Mouse (Mus musculus): ENCODE data around the gene Bmp2k. TPM values are rescaled to one million over a fixed set of nuclear protein-coding genes. Genes with fewer than 3 reads are reported as not detected.

The Bmp2k gene
- 10.8 and 11.2 TPM in 2 replicates for polyA plus RNA-seq (2016; fragmentation: Nextera tagmentation; extraction: Ambion mirVana)

GRCm38 (mm10) chr5:96997310-96997801, at the start of gene Bmp2k:
Gene Bmp2k (plus strand): TSS chr5:96997689.
- Histone ChIP-seq H3K9me3 (no peaks in the 10 kb centered on the region), H3K36me3 (no peaks in the 10 kb centered on the region), H3K4me2 (replicated peaks) (peak within 1 kb of the TSS; percentile 86), H3K27ac (peak within 1 kb of the TSS; percentile 86), H3K9ac (peak within 1 kb of the TSS; percentile 83), H3K4me1 (peaks cover 6% of the 10 kb centered on the region), H3K27me3 (replicated peaks) (no peaks in the 10 kb centered on the region), H3K4me3 (peak within 1 kb of the TSS; percentile 90)
- ATAC-seq (ENCODE audit: low FRiP score, low read depth): peak; percentile 97
- under 1% methylated on average over 50 of the region's 78 CpGs for WGBS

DNA sequence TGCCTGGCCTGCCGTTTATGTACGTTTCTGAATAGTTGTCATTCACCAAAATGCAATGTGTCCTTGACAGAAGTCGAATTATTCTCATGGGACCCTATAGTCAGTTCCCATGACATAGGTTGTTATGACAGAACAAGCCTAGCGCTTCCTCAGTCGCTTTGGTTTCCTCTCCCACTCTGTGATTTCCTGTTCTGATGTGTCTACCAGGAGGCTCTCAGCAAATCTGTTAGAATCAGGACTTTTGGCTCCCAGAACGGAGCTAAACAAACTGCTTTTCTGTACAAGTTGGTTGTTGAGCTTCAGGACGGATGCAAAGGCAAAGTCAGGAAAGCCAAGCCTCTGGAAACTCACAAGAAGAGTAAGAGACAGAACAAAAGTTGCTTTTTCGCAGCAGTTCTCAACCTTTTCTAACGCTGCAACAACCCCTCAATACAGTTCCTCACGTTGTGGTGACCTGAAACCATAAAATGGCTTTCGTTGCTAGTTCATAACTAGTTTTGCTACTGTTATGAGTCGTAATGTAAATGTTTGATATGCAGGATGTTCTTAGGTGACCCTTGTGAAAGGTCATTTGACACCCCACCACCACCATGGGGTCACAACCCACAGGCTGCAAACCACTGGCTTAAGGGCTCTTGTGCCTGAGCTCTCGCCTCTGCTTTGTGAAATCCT, 48.5 kb upstream of the Bmp2k start:
- Histone ChIP-seq H3K4me1 (no peaks in the 10 kb centered on the region), H3K27me3 (replicated peaks) (no peaks in the 10 kb centered on the region), H3K36me3 (no peaks in the 10 kb centered on the region), H3K4me3 (no peak overlapping the region), H3K27ac (no peak overlapping the region), H3K4me2 (replicated peaks) (no peak overlapping the region), H3K9ac (no peak overlapping the region), H3K9me3 (no peaks in the 10 kb centered on the region)
- no peak for ATAC-seq (ENCODE audit: low FRiP score, low read depth)
- 89% methylated on average over 13 of the region's 13 CpGs for WGBS

DNA sequence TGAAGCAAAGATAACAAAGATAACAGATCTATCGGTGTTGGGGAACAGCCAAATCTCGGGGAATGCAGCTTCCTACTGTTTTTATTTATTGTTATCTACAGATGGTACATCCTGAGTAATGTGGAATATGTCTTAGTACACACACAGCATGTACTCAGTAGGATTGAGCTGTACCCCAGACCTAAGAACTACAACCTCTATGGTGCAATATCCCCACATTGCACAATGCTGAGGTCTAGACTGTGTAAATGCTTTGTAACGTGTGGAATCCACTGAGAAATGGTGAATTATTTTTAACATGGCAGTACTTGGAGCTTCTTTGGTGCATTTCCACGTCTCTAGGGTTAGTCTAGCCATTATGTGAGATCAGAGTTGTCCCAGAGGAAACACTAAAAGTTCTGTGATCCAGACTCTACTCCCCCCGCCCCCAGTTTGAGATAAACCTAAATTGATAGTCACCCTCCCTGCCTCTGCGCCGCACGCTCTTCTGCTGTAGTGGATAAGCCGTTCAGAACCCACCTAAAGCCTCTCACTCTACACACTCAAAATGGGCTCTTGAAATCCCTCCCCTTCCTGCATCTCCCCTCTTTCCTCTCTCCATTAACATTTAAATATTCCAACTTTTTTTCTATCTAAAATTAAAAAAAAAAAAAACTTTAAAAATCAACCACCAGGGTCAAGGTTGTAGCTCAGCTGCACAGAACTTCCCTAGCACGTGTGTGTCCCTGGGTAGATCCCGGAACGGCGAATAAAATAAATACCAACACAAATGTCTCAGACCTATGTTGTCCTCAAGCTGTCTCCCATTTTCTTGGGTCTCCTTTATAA, 47.4 kb upstream of the Bmp2k start:
- Histone ChIP-seq H3K4me3 (no peak overlapping the region), H3K27me3 (replicated peaks) (no peaks in the 10 kb centered on the region), H3K9me3 (no peaks in the 10 kb centered on the region), H3K9ac (no peak overlapping the region), H3K4me1 (no peaks in the 10 kb centered on the region), H3K4me2 (replicated peaks) (no peak overlapping the region), H3K27ac (no peak overlapping the region), H3K36me3 (no peaks in the 10 kb centered on the region)
- WGBS: 89% methylated on average over 13 of the region's 13 CpGs
- no peak for ATAC-seq (ENCODE audit: low FRiP score, low read depth)

- 77% methylated on average over 10 of the region's 10 CpGs for WGBS
Measured at GRCm38 (mm10) chr5:96950667-96951492, 46.6 kb upstream of the Bmp2k start.

DNA sequence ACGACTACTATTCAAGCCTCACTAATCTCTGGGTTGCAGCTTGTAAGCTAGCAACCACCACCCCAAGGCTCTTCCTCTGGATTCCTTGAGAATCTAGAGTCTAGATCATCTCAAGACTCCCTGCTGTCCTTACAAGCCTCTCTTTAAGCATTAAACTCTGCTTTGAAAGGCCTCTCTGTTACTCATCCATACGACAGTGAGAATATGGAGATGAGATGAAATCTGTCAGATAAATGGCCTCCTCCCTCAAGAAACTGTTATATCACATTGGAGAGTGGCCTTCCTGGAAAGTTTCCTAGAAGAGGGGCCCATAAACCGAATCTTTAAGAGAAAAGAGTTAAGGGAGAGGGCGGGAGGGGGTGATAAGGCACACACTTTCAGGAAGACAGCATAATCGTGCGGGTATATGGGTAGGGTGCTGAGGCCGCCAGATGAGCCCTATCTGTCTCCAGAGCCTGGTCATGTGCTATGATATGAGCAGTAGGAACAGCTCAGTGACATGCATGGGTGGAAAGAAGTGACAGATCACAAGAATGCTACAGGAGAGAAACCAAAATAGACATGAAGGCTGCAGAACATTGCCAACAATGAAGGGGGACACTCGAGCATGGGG, 45.9 kb upstream of the Bmp2k start:
- 86% methylated on average over 8 of the region's 8 CpGs for WGBS
- Histone ChIP-seq H3K27me3 (replicated peaks) (no peaks in the 10 kb centered on the region), H3K9ac (no peak overlapping the region), H3K4me1 (no peaks in the 10 kb centered on the region), H3K4me3 (no peak overlapping the region), H3K36me3 (no peaks in the 10 kb centered on the region), H3K4me2 (replicated peaks) (no peak overlapping the region), H3K9me3 (no peaks in the 10 kb centered on the region), H3K27ac (no peak overlapping the region)
- no peak for ATAC-seq (ENCODE audit: low FRiP score, low read depth)

More at GRCm38 (mm10) chr5:96950667-96951492, 46.6 kb upstream of the Bmp2k start:
- Histone ChIP-seq H3K4me3 (no peak overlapping the region), H3K36me3 (no peaks in the 10 kb centered on the region), H3K4me1 (no peaks in the 10 kb centered on the region), H3K9ac (no peak overlapping the region), H3K9me3 (no peaks in the 10 kb centered on the region), H3K27ac (no peak overlapping the region), H3K4me2 (replicated peaks) (no peak overlapping the region), H3K27me3 (replicated peaks) (no peaks in the 10 kb centered on the region)
- ATAC-seq (ENCODE audit: low FRiP score, low read depth): no peak

- no peaks in the 10 kb centered on the region for H3K36me3 ChIP-seq
- H3K27ac ChIP-seq: no peak overlapping the region
- no peak overlapping the region for H3K4me3 ChIP-seq
- ATAC-seq (ENCODE audit: low FRiP score, low read depth): no peak
- WGBS: 61% methylated on average over 11 of the region's 11 CpGs
- no peaks in the 10 kb centered on the region for H3K4me1 ChIP-seq
- H3K4me2 ChIP-seq (replicated peaks): no peak overlapping the region
- no peaks in the 10 kb centered on the region for H3K9me3 ChIP-seq
- H3K27me3 ChIP-seq (replicated peaks): no peaks in the 10 kb centered on the region
- H3K9ac ChIP-seq: no peak overlapping the region
Measured at GRCm38 (mm10) chr5:96954040-96954439, 43.4 kb upstream of the Bmp2k start.

GRCm38 (mm10) chr5:96954466-96955027, 42.9 kb upstream of the Bmp2k start:
- no peak overlapping the region for H3K27ac ChIP-seq
- H3K9me3 ChIP-seq: no peaks in the 10 kb centered on the region
- ATAC-seq (ENCODE audit: low FRiP score, low read depth): no peak
- H3K27me3 ChIP-seq (replicated peaks): no peaks in the 10 kb centered on the region
- no peak overlapping the region for H3K4me2 ChIP-seq (replicated peaks)
- no peaks in the 10 kb centered on the region for H3K36me3 ChIP-seq
- H3K9ac ChIP-seq: no peak overlapping the region
- WGBS: 85% methylated on average over 10 of the region's 10 CpGs
- no peaks in the 10 kb centered on the region for H3K4me1 ChIP-seq
- H3K4me3 ChIP-seq: no peak overlapping the region

DNA sequence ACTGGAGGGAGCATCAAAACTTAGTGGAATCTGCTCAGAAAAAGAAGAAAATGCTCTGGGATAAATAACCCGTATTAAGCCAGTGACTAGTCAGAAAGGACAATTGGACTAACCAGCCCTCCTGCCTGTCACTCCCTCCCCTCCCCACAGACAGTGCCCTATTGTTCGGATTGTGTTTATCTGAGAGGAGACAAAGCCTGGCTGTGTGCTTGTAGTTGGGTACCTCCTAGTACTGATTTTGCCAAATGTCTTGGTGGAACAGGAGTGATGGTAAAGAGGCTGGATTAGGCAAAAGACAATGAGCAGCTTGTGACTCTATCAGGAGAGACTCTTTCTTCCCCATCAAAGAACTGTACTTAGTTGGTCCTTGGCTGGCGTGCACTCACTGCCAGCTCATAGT, 40.6 kb upstream of the Bmp2k start:
- ATAC-seq (ENCODE audit: low FRiP score, low read depth): no peak
- Histone ChIP-seq H3K27ac (no peak overlapping the region), H3K4me1 (no peaks in the 10 kb centered on the region), H3K4me2 (replicated peaks) (no peak overlapping the region), H3K4me3 (no peak overlapping the region), H3K9ac (no peak overlapping the region), H3K36me3 (no peaks in the 10 kb centered on the region), H3K9me3 (no peaks in the 10 kb centered on the region), H3K27me3 (replicated peaks) (no peaks in the 10 kb centered on the region)
- 39% methylated on average over 3 of the region's 3 CpGs for WGBS

DNA sequence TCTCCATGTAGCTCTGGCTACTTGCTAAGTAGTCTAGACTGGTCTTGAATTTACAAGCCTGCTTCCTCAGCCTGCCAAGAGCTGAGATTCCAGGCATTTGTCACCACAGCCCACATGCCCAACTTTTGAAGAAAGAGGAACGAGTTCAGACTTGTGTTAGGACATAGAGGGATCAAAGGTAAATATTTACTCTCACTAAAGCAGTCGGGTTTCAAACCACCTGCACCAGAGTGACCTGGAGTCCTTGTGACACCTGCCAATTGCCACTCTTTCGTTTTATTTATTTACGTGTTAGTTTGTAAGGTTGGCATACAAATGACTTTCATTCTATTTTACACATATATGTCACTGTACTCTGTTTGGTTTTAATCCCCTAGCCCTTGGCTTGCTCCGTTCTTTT, 36.4 kb upstream of the Bmp2k start:
- Histone ChIP-seq H3K36me3 (no peaks in the 10 kb centered on the region), H3K4me2 (replicated peaks) (no peak overlapping the region), H3K4me1 (no peaks in the 10 kb centered on the region), H3K27ac (no peak overlapping the region), H3K9me3 (no peaks in the 10 kb centered on the region), H3K9ac (no peak overlapping the region), H3K4me3 (no peak overlapping the region), H3K27me3 (replicated peaks) (no peaks in the 10 kb centered on the region)
- ATAC-seq (ENCODE audit: low FRiP score, low read depth): no peak
- 81% methylated on average over 5 of the region's 5 CpGs for WGBS

GRCm38 (mm10) chr5:96961852-96962251, 35.6 kb upstream of the Bmp2k start:
- no peaks in the 10 kb centered on the region for H3K36me3 ChIP-seq
- no peak overlapping the region for H3K27ac ChIP-seq
- no peaks in the 10 kb centered on the region for H3K9me3 ChIP-seq
- no peak for ATAC-seq (ENCODE audit: low FRiP score, low read depth)
- no peak overlapping the region for H3K4me2 ChIP-seq (replicated peaks)
- no peak overlapping the region for H3K4me3 ChIP-seq
- no peak overlapping the region for H3K9ac ChIP-seq
- H3K27me3 ChIP-seq (replicated peaks): no peaks in the 10 kb centered on the region
- H3K4me1 ChIP-seq: no peaks in the 10 kb centered on the region

DNA sequence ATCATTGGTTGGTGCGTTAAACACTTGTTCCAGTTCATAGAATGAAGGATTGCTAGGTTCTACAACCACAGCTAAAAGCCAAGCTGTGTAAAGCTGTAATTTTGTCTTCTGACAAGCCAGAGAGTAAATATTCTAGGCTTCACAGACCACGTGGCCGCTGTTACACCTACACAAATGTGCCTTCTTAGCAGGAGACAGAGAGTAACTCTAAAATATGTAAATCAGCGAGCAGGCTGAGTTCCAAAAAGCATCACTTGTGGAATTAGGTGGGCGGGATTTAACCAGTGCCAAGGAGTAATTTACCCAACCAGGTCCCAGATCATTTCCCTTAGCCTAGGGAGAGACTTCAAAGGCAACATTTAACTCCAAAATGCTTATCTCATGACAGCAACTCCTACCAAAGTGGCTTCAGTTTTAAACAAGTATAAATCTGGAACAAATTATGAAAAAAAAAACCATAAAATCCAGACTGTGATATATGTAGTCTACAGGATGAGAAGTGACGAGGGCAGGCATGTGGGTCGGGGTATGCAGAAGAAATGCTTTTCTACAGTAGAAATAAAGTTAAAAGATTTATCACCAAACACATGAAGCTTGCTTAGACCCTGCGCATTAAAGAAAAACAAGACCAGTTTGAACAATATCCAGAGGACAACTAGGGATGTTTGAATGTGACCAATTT, 35.1 kb upstream of the Bmp2k start:
- WGBS: 60% methylated on average over 8 of the region's 8 CpGs
- no peak for ATAC-seq (ENCODE audit: low FRiP score, low read depth)
- Histone ChIP-seq H3K9me3 (no peaks in the 10 kb centered on the region), H3K4me3 (no peak overlapping the region), H3K27ac (no peak overlapping the region), H3K36me3 (no peaks in the 10 kb centered on the region), H3K4me2 (replicated peaks) (no peak overlapping the region), H3K27me3 (replicated peaks) (no peaks in the 10 kb centered on the region), H3K4me1 (no peaks in the 10 kb centered on the region), H3K9ac (no peak overlapping the region)
